Mouse (Mus musculus): ENCODE measurements around the gene Arv1. TPM values are rescaled to one million over a fixed set of nuclear protein-coding genes. Genes with fewer than 3 reads are reported as not detected.

Gene Arv1
- total and polyA plus RNA-seq, 3 experiments, result 11.9 to 24.1 TPM; not detected in 1

DNA sequence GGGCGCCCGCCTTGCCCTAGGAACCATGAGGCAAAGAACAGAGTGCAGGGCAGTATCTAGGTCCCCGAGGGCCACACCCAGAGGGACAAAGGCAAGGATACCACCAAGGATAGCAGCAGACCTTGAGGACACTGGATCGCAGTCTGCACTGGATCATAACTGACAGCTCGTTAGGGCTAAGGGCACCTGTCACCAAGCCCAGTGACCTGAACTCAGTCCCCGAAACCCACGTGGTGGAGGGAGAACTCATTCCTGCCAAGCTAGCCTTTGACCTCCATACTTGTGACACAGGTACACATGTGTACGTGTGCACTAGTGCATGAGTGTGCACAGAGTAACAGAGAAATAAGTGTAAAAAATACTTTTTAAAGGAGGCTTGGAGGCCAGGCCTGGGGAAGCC is 6.2 kb upstream of the Arv1 start:
- TF ChIP-seq CTCF (IDR thresholded peaks at IDR 0.05 in 2 of 3, conservative IDR thresholded peaks at IDR 0.05 in 1 of 3; ENCODE audit: control insufficient read depth in 1 of 3, insufficient read depth in 1 of 3, low read depth in 2 of 3, low read length in 3 of 3, poor library complexity in 1 of 3, severe bottlenecking in 1 of 3) (no peak), ZMIZ1 (IDR thresholded peaks at IDR 0.05; ENCODE audit: low read depth, low read length) (no peak)
- H3K27me3 ChIP-seq (ENCODE audit: control insufficient read depth in 1 of 2, insufficient read depth in 2 of 2, low read length in 2 of 2), result no peaks in the 10 kb centered on the region
- no peak overlapping the region for H3K9ac ChIP-seq (ENCODE audit: control insufficient read depth, low read depth, low read length, poor library complexity, severe bottlenecking)
- peaks cover 3 to 4% of the 10 kb centered on the region in 2 experiments for H3K36me3 ChIP-seq (ENCODE audit: control insufficient read depth in 1 of 2, insufficient read depth in 2 of 2, low read length in 2 of 2)
- H3K4me3 ChIP-seq (ENCODE audit: control insufficient read depth in 1 of 2, insufficient read depth in 1 of 2, low read depth in 2 of 2, low read length in 2 of 2), result no peak overlapping the region
- no peaks in the 10 kb centered on the region for H3K9me3 ChIP-seq (replicated peaks; ENCODE audit: insufficient read depth, low read length)
- H3K27ac ChIP-seq (ENCODE audit: control insufficient read depth, low read depth, low read length), result no peak overlapping the region
- H3K79me2 ChIP-seq (ENCODE audit: control insufficient read depth, insufficient read depth, low read length, poor library complexity), result peaks cover 11% of the 10 kb centered on the region
- no peak for DNase-seq (ENCODE audit: low read depth, low spot score)
- H3K4me1 ChIP-seq (ENCODE audit: control insufficient read depth in 1 of 2, insufficient read depth in 2 of 2, low read length in 2 of 2), result peaks cover 5 to 7% of the 10 kb centered on the region in 2 experiments

DNA sequence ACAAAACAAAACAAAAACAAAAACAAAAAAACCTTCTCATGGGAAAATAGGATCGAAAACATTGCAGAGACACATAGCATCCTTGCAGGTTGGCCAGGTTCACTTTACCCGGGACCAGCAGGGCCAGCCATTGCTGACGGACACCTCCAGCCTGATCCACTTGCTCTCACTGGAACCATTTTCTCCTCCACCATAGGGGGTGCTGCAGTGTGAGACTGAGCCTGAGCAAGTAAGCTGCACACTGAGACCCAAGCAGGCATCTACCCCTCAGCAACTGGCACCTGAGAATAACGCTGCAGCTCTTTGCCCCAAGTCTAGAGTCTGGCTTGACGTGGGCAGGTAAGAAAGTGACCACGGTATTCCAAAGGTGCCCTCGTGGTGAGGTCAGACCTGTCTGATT is 1.8 kb upstream of the Arv1 start:
- no peak overlapping the region for H3K27ac ChIP-seq (ENCODE audit: control insufficient read depth, low read depth, low read length)
- H3K4me1 ChIP-seq (ENCODE audit: control insufficient read depth in 1 of 2, insufficient read depth in 2 of 2, low read length in 2 of 2), result peaks cover 6 to 18% of the 10 kb centered on the region in 2 experiments
- DNase-seq (ENCODE audit: low read depth, low spot score), result peak; percentile 39
- peak in 1 of 3 experiments; percentile 18; a peak in 3 of 6 replicates for TF ChIP-seq CTCF (IDR thresholded peaks at IDR 0.05 in 2 of 3, conservative IDR thresholded peaks at IDR 0.05 in 1 of 3; ENCODE audit: control insufficient read depth in 1 of 3, insufficient read depth in 1 of 3, low read depth in 2 of 3, low read length in 3 of 3, poor library complexity in 1 of 3, severe bottlenecking in 1 of 3)
- no peak for TF ChIP-seq USF1 (IDR thresholded peaks at IDR 0.05; ENCODE audit: low read depth, low read length)
- no peak for TF ChIP-seq CHD2 (IDR thresholded peaks at IDR 0.05; ENCODE audit: low read length)
- no peaks in the 10 kb centered on the region for H3K9me3 ChIP-seq (replicated peaks; ENCODE audit: insufficient read depth, low read length)
- peaks cover 3 to 14% of the 10 kb centered on the region in 2 experiments; a peak in 3 of 4 replicates for H3K36me3 ChIP-seq (ENCODE audit: control insufficient read depth in 1 of 2, insufficient read depth in 2 of 2, low read length in 2 of 2)
- H3K27me3 ChIP-seq (ENCODE audit: control insufficient read depth in 1 of 2, insufficient read depth in 2 of 2, low read length in 2 of 2), result no peaks in the 10 kb centered on the region
- H3K79me2 ChIP-seq (ENCODE audit: control insufficient read depth, insufficient read depth, low read length, poor library complexity), result peaks cover 41% of the 10 kb centered on the region
- no peak overlapping the region for H3K4me3 ChIP-seq (ENCODE audit: control insufficient read depth in 1 of 2, insufficient read depth in 1 of 2, low read depth in 2 of 2, low read length in 2 of 2)
- H3K9ac ChIP-seq (ENCODE audit: control insufficient read depth, low read depth, low read length, poor library complexity, severe bottlenecking), result no peak overlapping the region

DNA sequence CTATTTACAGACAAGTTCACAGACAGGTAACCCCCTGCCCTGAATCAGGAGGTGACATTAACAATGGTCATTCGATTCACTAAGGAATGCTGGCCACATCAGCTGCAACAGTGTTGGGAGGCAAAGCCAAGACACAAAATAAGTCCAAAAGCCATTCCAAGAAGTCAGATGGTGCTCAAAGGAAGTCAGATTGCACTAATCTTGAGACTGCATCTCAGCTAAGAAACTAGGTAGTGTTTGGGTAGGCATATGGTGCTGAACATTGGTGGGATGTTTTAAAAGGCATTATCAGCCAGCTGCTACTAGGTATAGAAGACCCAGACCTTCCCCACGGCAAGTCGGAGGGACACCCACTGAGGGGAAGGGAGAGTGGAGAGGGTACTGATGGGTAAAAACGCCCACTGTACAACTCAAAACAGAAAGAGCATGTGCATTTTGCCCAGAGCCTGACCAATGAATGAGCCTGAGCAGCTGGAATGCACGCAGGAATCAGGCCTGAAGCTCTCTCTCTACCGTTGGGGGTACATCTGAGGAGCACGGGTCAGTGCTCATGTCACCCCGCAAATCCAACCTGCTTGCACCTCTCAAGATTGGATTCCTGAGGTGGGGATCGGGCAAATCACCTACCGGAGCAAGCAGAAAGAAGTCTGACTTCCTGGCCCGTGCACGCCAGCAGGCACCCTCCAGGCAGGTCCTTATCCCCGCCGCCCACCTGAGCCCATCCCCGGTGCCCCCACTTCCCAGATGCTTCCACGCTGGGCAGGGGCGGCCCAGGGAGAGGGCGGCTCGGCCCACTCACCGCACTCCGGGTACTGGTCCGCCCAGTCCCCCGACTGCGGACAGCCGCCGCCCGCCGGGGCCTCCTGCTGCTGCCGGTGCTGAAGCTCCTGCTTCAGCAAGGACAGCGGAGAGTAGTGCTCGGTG is 739 bp upstream of the Arv1 start:
- Histone ChIP-seq H3K9ac (ENCODE audit: control insufficient read depth, low read depth, low read length, poor library complexity, severe bottlenecking) (peak overlapping the region; percentile 91), H3K27ac (ENCODE audit: control insufficient read depth, low read depth, low read length) (peak overlapping the region; percentile 29), H3K4me3 (ENCODE audit: control insufficient read depth in 1 of 2, insufficient read depth in 1 of 2, low read depth in 2 of 2, low read length in 2 of 2) (peak overlapping the region; percentile 72 to 88), H3K9me3 (replicated peaks; ENCODE audit: insufficient read depth, low read length) (no peaks in the 10 kb centered on the region), H3K79me2 (ENCODE audit: control insufficient read depth, insufficient read depth, low read length, poor library complexity) (peaks cover 41% of the 10 kb centered on the region), H3K36me3 (ENCODE audit: control insufficient read depth in 1 of 2, insufficient read depth in 2 of 2, low read length in 2 of 2) (peaks cover 3 to 14% of the 10 kb centered on the region in 2 experiments; a peak in 3 of 4 replicates), H3K4me1 (ENCODE audit: control insufficient read depth in 1 of 2, insufficient read depth in 2 of 2, low read length in 2 of 2) (peaks cover 6 to 18% of the 10 kb centered on the region in 2 experiments), H3K27me3 (ENCODE audit: control insufficient read depth in 1 of 2, insufficient read depth in 2 of 2, low read length in 2 of 2) (no peaks in the 10 kb centered on the region)
- peak; percentile 76 for TF ChIP-seq MXI1 (IDR thresholded peaks at IDR 0.05; ENCODE audit: low read depth, low read length)
- 0 out of 2 replicates have a peak, but pooled peaks have one; percentile 51 for TF ChIP-seq MYC (IDR thresholded peaks at IDR 0.05; ENCODE audit: low read depth, low read length)
- peak; percentile 70 for TF ChIP-seq MAX (IDR thresholded peaks at IDR 0.05; ENCODE audit: low read length)
- no peak for TF ChIP-seq UBTF (IDR thresholded peaks at IDR 0.05; ENCODE audit: borderline replicate concordance, insufficient read depth, low read depth, low read length)
- TF ChIP-seq MAZ (IDR thresholded peaks at IDR 0.05; ENCODE audit: low read depth, low read length), result no peak
- TF ChIP-seq POLR2AphosphoS2 (IDR thresholded peaks at IDR 0.05; ENCODE audit: low read length), result 0 out of 2 replicates have a peak, but pooled peaks have one; percentile 8
- no peak for TF ChIP-seq TBP (IDR thresholded peaks at IDR 0.05; ENCODE audit: low read depth, low read length)
- TF ChIP-seq GATA1 (IDR thresholded peaks at IDR 0.05; ENCODE audit: low read depth, low read length), result peak; percentile 51; the same call in 1 of the 2 replicates
- peak; percentile 69 for DNase-seq (ENCODE audit: low read depth, low spot score)

All from MEL (cell line).